Mouse (Mus musculus): ENCODE data around the gene G6pc. TPM values are rescaled to one million over a fixed set of nuclear protein-coding genes. Genes with fewer than 3 reads are reported as not detected.
"Not testable (repeated sequence)": the region's sequence is repeated elsewhere in the genome, so short reads cannot be mapped to it uniquely, and the experiment has no call there.

G6pc gene
- polyA plus RNA-seq, 1 experiment from 2014 or later = not detected

- H3K4me1 ChIP-seq (ENCODE audit: control insufficient read depth, insufficient read depth, low read length); DNase-seq (ENCODE audit: low spot score); H3K27ac ChIP-seq (ENCODE audit: low read depth, low read length); H3K4me2 ChIP-seq (ENCODE audit: low read depth); H3K27me3 ChIP-seq (ENCODE audit: control insufficient read depth, insufficient read depth, low read length); H3K4me3 ChIP-seq (ENCODE audit: low read depth, low read length); H3K9me3 ChIP-seq (ENCODE audit: control insufficient read depth, low read length); H3K9ac ChIP-seq (ENCODE audit: low read length); ATAC-seq (ENCODE audit: insufficient read depth, low FRiP score, low TSS enrichment); H3K36me3 ChIP-seq (ENCODE audit: control insufficient read depth, insufficient read depth, low read length): not testable (repeated sequence)
- WGBS = 77% methylated on average over 4 of the region's 6 CpGs
Measured at GRCm38 (mm10) chr11:101330961-101331360, 36.4 kb upstream of the G6pc start.

GRCm38 (mm10) chr11:101332537-101332936, 34.8 kb upstream of the G6pc start:
- no peak overlapping the region for H3K9ac ChIP-seq (ENCODE audit: low read length)
- H3K4me2 ChIP-seq (ENCODE audit: low read depth) = no peak overlapping the region
- no peak overlapping the region for H3K4me3 ChIP-seq (ENCODE audit: low read depth, low read length)
- no peak for ATAC-seq (ENCODE audit: insufficient read depth, low FRiP score, low TSS enrichment)
- 80% methylated on average over 3 of the region's 3 CpGs for WGBS
- no peaks in the 10 kb centered on the region for H3K36me3 ChIP-seq (ENCODE audit: control insufficient read depth, insufficient read depth, low read length)
- H3K27ac ChIP-seq (ENCODE audit: low read depth, low read length) = no peak overlapping the region
- no peaks in the 10 kb centered on the region for H3K9me3 ChIP-seq (ENCODE audit: control insufficient read depth, low read length)
- peaks cover 10% of the 10 kb centered on the region; the same call in 1 of the 2 replicates for H3K4me1 ChIP-seq (ENCODE audit: control insufficient read depth, insufficient read depth, low read length)
- DNase-seq (ENCODE audit: low spot score) = no peak
- H3K27me3 ChIP-seq (ENCODE audit: control insufficient read depth, insufficient read depth, low read length) = no peaks in the 10 kb centered on the region

GRCm38 (mm10) chr11:101334023-101334422, 33.3 kb upstream of the G6pc start:
- 22% methylated on average over 10 of the region's 10 CpGs for WGBS
- Histone ChIP-seq H3K4me3 (ENCODE audit: low read depth, low read length) (no peak overlapping the region), H3K4me1 (ENCODE audit: control insufficient read depth, insufficient read depth, low read length) (peaks cover 14% of the 10 kb centered on the region; the same call in 1 of the 2 replicates), H3K4me2 (ENCODE audit: low read depth) (no peak overlapping the region), H3K27me3 (ENCODE audit: control insufficient read depth, insufficient read depth, low read length) (no peaks in the 10 kb centered on the region), H3K27ac (ENCODE audit: low read depth, low read length) (no peak overlapping the region), H3K9me3 (ENCODE audit: control insufficient read depth, low read length) (no peaks in the 10 kb centered on the region), H3K9ac (ENCODE audit: low read length) (no peak overlapping the region), H3K36me3 (ENCODE audit: control insufficient read depth, insufficient read depth, low read length) (no peaks in the 10 kb centered on the region)
- DNase-seq (ENCODE audit: low spot score) = no peak
- ATAC-seq (ENCODE audit: insufficient read depth, low FRiP score, low TSS enrichment) = no peak

- Histone ChIP-seq H3K27ac (ENCODE audit: low read depth, low read length) (no peak overlapping the region), H3K9me3 (ENCODE audit: control insufficient read depth, low read length) (no peaks in the 10 kb centered on the region), H3K36me3 (ENCODE audit: control insufficient read depth, insufficient read depth, low read length) (no peaks in the 10 kb centered on the region), H3K4me1 (ENCODE audit: control insufficient read depth, insufficient read depth, low read length) (peaks cover 14% of the 10 kb centered on the region; the same call in 1 of the 2 replicates), H3K9ac (ENCODE audit: low read length) (no peak overlapping the region), H3K4me3 (ENCODE audit: low read depth, low read length) (no peak overlapping the region), H3K27me3 (ENCODE audit: control insufficient read depth, insufficient read depth, low read length) (no peaks in the 10 kb centered on the region), H3K4me2 (ENCODE audit: low read depth) (no peak overlapping the region)
- WGBS = 8% methylated on average over 6 of the region's 6 CpGs
- DNase-seq (ENCODE audit: low spot score) (peak; percentile 59), ATAC-seq (ENCODE audit: insufficient read depth, low FRiP score, low TSS enrichment) (no peak)
Measured at GRCm38 (mm10) chr11:101334516-101334915, 32.8 kb upstream of the G6pc start.

GRCm38 (mm10) chr11:101335685-101336084, 31.7 kb upstream of the G6pc start:
- no peak for ATAC-seq (ENCODE audit: insufficient read depth, low FRiP score, low TSS enrichment)
- H3K27me3 ChIP-seq (ENCODE audit: control insufficient read depth, insufficient read depth, low read length) = no peaks in the 10 kb centered on the region
- H3K36me3 ChIP-seq (ENCODE audit: control insufficient read depth, insufficient read depth, low read length) = no peaks in the 10 kb centered on the region

GRCm38 (mm10) chr11:101338123-101338760, 29.1 kb upstream of the G6pc start:
- Histone ChIP-seq H3K9ac (ENCODE audit: low read length) (peak overlapping the region; percentile 35; the same call in 1 of the 2 replicates), H3K4me3 (ENCODE audit: low read depth, low read length) (peak overlapping the region; percentile 24), H3K27me3 (ENCODE audit: control insufficient read depth, insufficient read depth, low read length) (no peaks in the 10 kb centered on the region), H3K4me2 (ENCODE audit: low read depth) (peak overlapping the region; percentile 45), H3K4me1 (ENCODE audit: control insufficient read depth, insufficient read depth, low read length) (peaks cover 14% of the 10 kb centered on the region; the same call in 1 of the 2 replicates), H3K9me3 (ENCODE audit: control insufficient read depth, low read length) (no peaks in the 10 kb centered on the region), H3K27ac (ENCODE audit: low read depth, low read length) (peak overlapping the region; percentile 62), H3K36me3 (ENCODE audit: control insufficient read depth, insufficient read depth, low read length) (no peaks in the 10 kb centered on the region)
- WGBS = 3% methylated on average over 9 of the region's 9 CpGs
- DNase-seq (ENCODE audit: low spot score) (peak; percentile 66), ATAC-seq (ENCODE audit: insufficient read depth, low FRiP score, low TSS enrichment) (peak; percentile 76; the same call in 1 of the 2 replicates)

More at GRCm38 (mm10) chr11:101335685-101336084, 31.7 kb upstream of the G6pc start:
- 89% methylated on average over 9 of the region's 9 CpGs for WGBS
- H3K27ac ChIP-seq (ENCODE audit: low read depth, low read length) = no peak overlapping the region
- peaks cover 14% of the 10 kb centered on the region; the same call in 1 of the 2 replicates for H3K4me1 ChIP-seq (ENCODE audit: control insufficient read depth, insufficient read depth, low read length)
- no peak overlapping the region for H3K9ac ChIP-seq (ENCODE audit: low read length)
- no peak for DNase-seq (ENCODE audit: low spot score)
- no peak overlapping the region for H3K4me3 ChIP-seq (ENCODE audit: low read depth, low read length)
- no peaks in the 10 kb centered on the region for H3K9me3 ChIP-seq (ENCODE audit: control insufficient read depth, low read length)
- H3K4me2 ChIP-seq (ENCODE audit: low read depth) = no peak overlapping the region

- H3K36me3 ChIP-seq (ENCODE audit: control insufficient read depth, insufficient read depth, low read length) = no peaks in the 10 kb centered on the region
- H3K27ac ChIP-seq (ENCODE audit: low read depth, low read length) = no peak overlapping the region
- ATAC-seq (ENCODE audit: insufficient read depth, low FRiP score, low TSS enrichment) (no peak), DNase-seq (ENCODE audit: low spot score) (peak; percentile 8)
- no peaks in the 10 kb centered on the region for H3K27me3 ChIP-seq (ENCODE audit: control insufficient read depth, insufficient read depth, low read length)
- no peak overlapping the region for H3K9ac ChIP-seq (ENCODE audit: low read length)
- no peaks in the 10 kb centered on the region for H3K4me1 ChIP-seq (ENCODE audit: control insufficient read depth, insufficient read depth, low read length)
- H3K4me2 ChIP-seq (ENCODE audit: low read depth) = no peak overlapping the region
- WGBS = 74% methylated on average over 10 of the region's 10 CpGs
- no peaks in the 10 kb centered on the region for H3K9me3 ChIP-seq (ENCODE audit: control insufficient read depth, low read length)
- H3K4me3 ChIP-seq (ENCODE audit: low read depth, low read length) = no peak overlapping the region
Measured at GRCm38 (mm10) chr11:101347083-101347775, 20.1 kb upstream of the G6pc start.

GRCm38 (mm10) chr11:101348774-101349173, 18.6 kb upstream of the G6pc start:
- Histone ChIP-seq H3K9me3 (ENCODE audit: control insufficient read depth, low read length) (no peaks in the 10 kb centered on the region), H3K4me3 (ENCODE audit: low read depth, low read length) (no peak overlapping the region), H3K27ac (ENCODE audit: low read depth, low read length) (no peak overlapping the region), H3K4me2 (ENCODE audit: low read depth) (no peak overlapping the region), H3K4me1 (ENCODE audit: control insufficient read depth, insufficient read depth, low read length) (no peaks in the 10 kb centered on the region), H3K9ac (ENCODE audit: low read length) (no peak overlapping the region), H3K36me3 (ENCODE audit: control insufficient read depth, insufficient read depth, low read length) (no peaks in the 10 kb centered on the region), H3K27me3 (ENCODE audit: control insufficient read depth, insufficient read depth, low read length) (no peaks in the 10 kb centered on the region)
- 74% methylated on average over 7 of the region's 7 CpGs for WGBS
- ATAC-seq (ENCODE audit: insufficient read depth, low FRiP score, low TSS enrichment) (no peak), DNase-seq (ENCODE audit: low spot score) (no peak)

GRCm38 (mm10) chr11:101349216-101349615, 18.1 kb upstream of the G6pc start:
- Histone ChIP-seq H3K9ac (ENCODE audit: low read length) (no peak overlapping the region), H3K4me2 (ENCODE audit: low read depth) (no peak overlapping the region), H3K9me3 (ENCODE audit: control insufficient read depth, low read length) (no peaks in the 10 kb centered on the region), H3K4me3 (ENCODE audit: low read depth, low read length) (no peak overlapping the region), H3K27me3 (ENCODE audit: control insufficient read depth, insufficient read depth, low read length) (no peaks in the 10 kb centered on the region), H3K4me1 (ENCODE audit: control insufficient read depth, insufficient read depth, low read length) (no peaks in the 10 kb centered on the region), H3K36me3 (ENCODE audit: control insufficient read depth, insufficient read depth, low read length) (no peaks in the 10 kb centered on the region), H3K27ac (ENCODE audit: low read depth, low read length) (no peak overlapping the region)
- ATAC-seq (ENCODE audit: insufficient read depth, low FRiP score, low TSS enrichment) (no peak), DNase-seq (ENCODE audit: low spot score) (no peak)
- 84% methylated on average over 3 of the region's 3 CpGs for WGBS
